Mouse (Mus musculus) ES-E14 (cell line): Measurements from ENCODE around the gene Txlna.

Experiments
- HCFC1 ChIP-seq: IDR thresholded peaks from 2 replicates; pipeline ENCODE4 v1.6.1; 2012; ENCODE audit warnings: low read length, inconsistent platforms, borderline replicate concordance; ENCODE audit not compliant: insufficient read depth
- MAFK ChIP-seq: IDR thresholded peaks from 2 replicates; pipeline ENCODE4 v1.6.1; 2014; ENCODE audit warnings: mild to moderate bottlenecking, low read depth, low read length, inconsistent platforms; ENCODE audit not compliant: insufficient read depth

- TF ChIP-seq MAFK: no peak
- no peak for TF ChIP-seq HCFC1
These were observed 20.2 kb downstream of the Txlna start for GRCm38 (mm10) chr4:129620419-129621282.
